Mouse (Mus musculus) forebrain, embryonic 12.5 days (tissue): ENCODE measurements around the gene Gm20458. TPM values are rescaled to one million over a fixed set of nuclear protein-coding genes. Genes with fewer than 3 reads are reported as not detected.

Experiments
- ATAC-seq: fragments of 200-750 bp; cut with Nextera tagmentation; 2 replicates; pipeline ENCODE4 v1.8.0; 2017; ENCODE audit warnings: moderate TSS enrichment; ENCODE audit not compliant: low FRiP score
- H3K27ac ChIP-seq: fragments of 300-500 bp; sonication (generic); 2 replicates; pipeline ENCODE4 v1.5.1; 2016; ENCODE audit warnings: mild to moderate bottlenecking
- H3K27me3 ChIP-seq: fragments of 300-500 bp; sonication (generic); 2 replicates; pipeline ENCODE4 v1.6.1; 2016; ENCODE audit warnings: mild to moderate bottlenecking
- H3K36me3 ChIP-seq: fragments of 300-500 bp; sonication (generic); replicated peaks from 2 replicates; pipeline ENCODE4 v1.6.1; 2016; ENCODE audit warnings: mild to moderate bottlenecking
- H3K4me1 ChIP-seq: fragments of 300-500 bp; sonication (generic); 2 replicates; pipeline ENCODE4 v1.6.1; 2016
- H3K4me2 ChIP-seq: fragments of 300-500 bp; sonication (generic); 2 replicates; pipeline ENCODE4 v1.6.1; 2016; ENCODE audit warnings: mild to moderate bottlenecking, moderate library complexity
- H3K4me3 ChIP-seq: fragments of 300-500 bp; sonication (generic); replicated peaks from 2 replicates; pipeline ENCODE4 v1.5.1; 2016; ENCODE audit warnings: mild to moderate bottlenecking
- H3K9ac ChIP-seq: fragments of 300-500 bp; sonication (generic); 2 replicates; pipeline ENCODE4 v1.6.1; 2016; ENCODE audit warnings: mild to moderate bottlenecking
- H3K9me3 ChIP-seq: fragments of 300-500 bp; sonication (generic); 2 replicates; pipeline ENCODE4 v1.6.1; 2016
- WGBS: fragments of 180-500 bp; shearing (Covaris S2); methylation state at CpG from one replicate; pipeline ENCODE4 v1.1.7; 2016; 5-methylcytosine and 5-hydroxymethylcytosine counted together
- polyA plus RNA-seq: library from polyadenylated mRNA; unstranded; fragments of >200 nt; fragmentation: Nextera tagmentation; extraction: Ambion mirVana; gene quantifications from 2 replicates; pipeline ENCODE4 v1.2.1, GENCODE M21; 2016

The Gm20458 gene
- polyA plus RNA-seq, 1 experiment from 2014 or later: 6.2 TPM

GRCm38 (mm10) chr2:164426121-164426520 is 34.6 kb upstream of the Gm20458 start:
- H3K27me3 ChIP-seq: peaks cover 7% of the 10 kb centered on the region; the same call in 1 of the 2 replicates
- WGBS: 36% methylated on average over 12 of the region's 12 CpGs
- H3K27ac ChIP-seq: no peak overlapping the region
- no peak overlapping the region for H3K4me3 ChIP-seq
- no peak for ATAC-seq
- H3K9me3 ChIP-seq: no peaks in the 10 kb centered on the region
- H3K36me3 ChIP-seq: no peaks in the 10 kb centered on the region
- no peak overlapping the region for H3K4me2 ChIP-seq
- no peak overlapping the region for H3K9ac ChIP-seq
- peaks cover 2% of the 10 kb centered on the region; the same call in 1 of the 2 replicates for H3K4me1 ChIP-seq

- Histone ChIP-seq H3K4me3 (no peak overlapping the region), H3K27ac (no peak overlapping the region), H3K9ac (no peak overlapping the region), H3K4me1 (peaks cover 3% of the 10 kb centered on the region; the same call in 1 of the 2 replicates), H3K4me2 (no peak overlapping the region), H3K9me3 (no peaks in the 10 kb centered on the region), H3K27me3 (peaks cover 7% of the 10 kb centered on the region; the same call in 1 of the 2 replicates), H3K36me3 (no peaks in the 10 kb centered on the region)
- no peak for ATAC-seq
- 80% methylated on average over 5 of the region's 5 CpGs for WGBS
Observed at GRCm38 (mm10) chr2:164426952-164427351, 33.8 kb upstream of the Gm20458 start.

- H3K4me1 ChIP-seq: peaks cover 13% of the 10 kb centered on the region
- H3K36me3 ChIP-seq: no peaks in the 10 kb centered on the region
- no peak for ATAC-seq
Observed at GRCm38 (mm10) chr2:164428451-164428850, 32.3 kb upstream of the Gm20458 start.

GRCm38 (mm10) chr2:164429881-164430615 is 30.7 kb upstream of the Gm20458 start:
- Histone ChIP-seq H3K9me3 (no peaks in the 10 kb centered on the region), H3K27ac (no peak overlapping the region), H3K4me2 (no peak overlapping the region), H3K9ac (no peak overlapping the region), H3K4me3 (no peak overlapping the region), H3K27me3 (peaks cover 7% of the 10 kb centered on the region; the same call in 1 of the 2 replicates), H3K4me1 (peaks cover 13% of the 10 kb centered on the region), H3K36me3 (no peaks in the 10 kb centered on the region)
- 44% methylated on average over 15 of the region's 15 CpGs for WGBS
- ATAC-seq: no peak

More at GRCm38 (mm10) chr2:164428451-164428850, 32.3 kb upstream of the Gm20458 start:
- Histone ChIP-seq H3K27ac (no peak overlapping the region), H3K9me3 (no peaks in the 10 kb centered on the region), H3K9ac (no peak overlapping the region), H3K4me3 (no peak overlapping the region), H3K4me2 (no peak overlapping the region), H3K27me3 (peaks cover 7% of the 10 kb centered on the region; the same call in 1 of the 2 replicates)
- 46% methylated on average over 5 of the region's 5 CpGs for WGBS

- no peak overlapping the region for H3K4me2 ChIP-seq
- peaks cover 13% of the 10 kb centered on the region for H3K4me1 ChIP-seq
- H3K4me3 ChIP-seq: no peak overlapping the region
- H3K27ac ChIP-seq: no peak overlapping the region
- no peaks in the 10 kb centered on the region for H3K36me3 ChIP-seq
- 19% methylated on average over 7 of the region's 7 CpGs for WGBS
- no peak for ATAC-seq
- no peaks in the 10 kb centered on the region for H3K9me3 ChIP-seq
- H3K9ac ChIP-seq: no peak overlapping the region
- peaks cover 7% of the 10 kb centered on the region; the same call in 1 of the 2 replicates for H3K27me3 ChIP-seq
Observed at GRCm38 (mm10) chr2:164430697-164431096, 30.1 kb upstream of the Gm20458 start.

- ATAC-seq: no peak
- no peaks in the 10 kb centered on the region for H3K36me3 ChIP-seq
- peaks cover 7% of the 10 kb centered on the region; the same call in 1 of the 2 replicates for H3K27me3 ChIP-seq
- WGBS: 75% methylated on average over 9 of the region's 9 CpGs
- peaks cover 13% of the 10 kb centered on the region for H3K4me1 ChIP-seq
- no peak overlapping the region for H3K4me3 ChIP-seq
- no peak overlapping the region for H3K27ac ChIP-seq
- no peaks in the 10 kb centered on the region for H3K9me3 ChIP-seq
- no peak overlapping the region for H3K9ac ChIP-seq
- H3K4me2 ChIP-seq: no peak overlapping the region
Observed at GRCm38 (mm10) chr2:164431676-164432465, 28.9 kb upstream of the Gm20458 start.

GRCm38 (mm10) chr2:164432541-164433191 is 28.1 kb upstream of the Gm20458 start:
- Histone ChIP-seq H3K9me3 (no peaks in the 10 kb centered on the region), H3K27me3 (peaks cover 7% of the 10 kb centered on the region; the same call in 1 of the 2 replicates), H3K27ac (no peak overlapping the region), H3K4me3 (no peak overlapping the region), H3K36me3 (no peaks in the 10 kb centered on the region), H3K9ac (no peak overlapping the region), H3K4me2 (no peak overlapping the region), H3K4me1 (peaks cover 13% of the 10 kb centered on the region)
- WGBS: 48% methylated on average over 22 of the region's 22 CpGs
- ATAC-seq: no peak

GRCm38 (mm10) chr2:164433278-164433895 is 27.4 kb upstream of the Gm20458 start:
- no peak overlapping the region for H3K9ac ChIP-seq
- H3K27me3 ChIP-seq: peaks cover 7% of the 10 kb centered on the region; the same call in 1 of the 2 replicates
- no peak overlapping the region for H3K4me3 ChIP-seq
- H3K4me1 ChIP-seq: peaks cover 13% of the 10 kb centered on the region
- no peak overlapping the region for H3K27ac ChIP-seq
- no peak for ATAC-seq
- H3K4me2 ChIP-seq: no peak overlapping the region
- no peaks in the 10 kb centered on the region for H3K9me3 ChIP-seq
- 84% methylated on average over 9 of the region's 9 CpGs for whole genome bisulfite sequencing
- H3K36me3 ChIP-seq: no peaks in the 10 kb centered on the region

- Histone ChIP-seq H3K27me3 (peaks cover 4% of the 10 kb centered on the region; the same call in 1 of the 2 replicates), H3K27ac (no peak overlapping the region), H3K9ac (no peak overlapping the region), H3K4me1 (peaks cover 13% of the 10 kb centered on the region), H3K4me2 (no peak overlapping the region), H3K4me3 (no peak overlapping the region), H3K9me3 (no peaks in the 10 kb centered on the region), H3K36me3 (no peaks in the 10 kb centered on the region)
- ATAC-seq: no peak
- WGBS: 93% methylated on average over 3 of the region's 3 CpGs
Observed at GRCm38 (mm10) chr2:164434681-164435080, 26.1 kb upstream of the Gm20458 start.

- 65% methylated on average over 5 of the region's 5 CpGs for WGBS
- H3K4me3 ChIP-seq: no peak overlapping the region
- no peaks in the 10 kb centered on the region for H3K9me3 ChIP-seq
- H3K4me1 ChIP-seq: peaks cover 13% of the 10 kb centered on the region
- H3K27me3 ChIP-seq: peaks cover 4% of the 10 kb centered on the region; the same call in 1 of the 2 replicates
- H3K4me2 ChIP-seq: no peak overlapping the region
- no peak for ATAC-seq
- no peak overlapping the region for H3K9ac ChIP-seq
- H3K36me3 ChIP-seq: no peaks in the 10 kb centered on the region
- no peak overlapping the region for H3K27ac ChIP-seq
Observed at GRCm38 (mm10) chr2:164435216-164436090, 25.3 kb upstream of the Gm20458 start.
